21 mouse cellular contexts compared by ENCODE assay signal in genomic region chr19:44626261-44626660, GRCm38 (mm10).
DNase-seq lines count a peak whose midpoint lies in the region; ATAC-seq lines count a peak whose summit lies in the region.
"Had no signal": no experiment of that assay in that cellular context is flagged by ENCODE, and none has a peak within 500 bp of the region (broad histone marks: within the 10 kb centered on the region; RNA-seq: fewer than 3 reads in every experiment).

No protein-coding gene starts in this region.

- peaks cover 17% of the 10 kb centered on the region for H3K4me1 ChIP-seq in limb, embryonic 12.5 days (replicated peaks)
- peaks cover 18% of the 10 kb centered on the region for H3K4me1 ChIP-seq in limb, embryonic 10.5 days
- no peaks in the 10 kb centered on the region for H3K4me1 ChIP-seq in midbrain, embryonic 11.5 days (ENCODE audit: control insufficient read depth, insufficient read depth, low read length)
- H3K4me1 ChIP-seq in midbrain, embryonic 15.5 days: no peaks in the 10 kb centered on the region

- H3K4me3 ChIP-seq in limb, embryonic 12.5 days (replicated peaks): no peak overlapping the region
- H3K4me3 ChIP-seq in limb, embryonic 10.5 days: no peak overlapping the region
- no peak overlapping the region for H3K4me3 ChIP-seq in midbrain, embryonic 11.5 days (ENCODE audit: low read depth, low read length)
- H3K4me3 ChIP-seq in midbrain, embryonic 15.5 days: no peak overlapping the region

- no peaks in the 10 kb centered on the region for H3K9me3 ChIP-seq in limb, embryonic 12.5 days
- H3K9me3 ChIP-seq in limb, embryonic 10.5 days (replicated peaks): no peaks in the 10 kb centered on the region
- H3K9me3 ChIP-seq in midbrain, embryonic 11.5 days (ENCODE audit: control insufficient read depth, low read length): no peaks in the 10 kb centered on the region
- no peaks in the 10 kb centered on the region for H3K9me3 ChIP-seq in midbrain, embryonic 15.5 days
- H3K9me3 ChIP-seq: G1E had no signal

- H3K4me2 ChIP-seq in limb, embryonic 12.5 days: no peak overlapping the region
- no peak overlapping the region for H3K4me2 ChIP-seq in midbrain, embryonic 11.5 days
- no peak overlapping the region for H3K4me2 ChIP-seq in midbrain, embryonic 15.5 days

- no peak overlapping the region for H3K27ac ChIP-seq in limb, embryonic 12.5 days
- no peak overlapping the region for H3K27ac ChIP-seq in limb, embryonic 10.5 days
- no peak overlapping the region for H3K27ac ChIP-seq in midbrain, embryonic 11.5 days (ENCODE audit: low read depth, low read length)
- H3K27ac ChIP-seq in midbrain, embryonic 15.5 days: no peak overlapping the region

- ATAC-seq in limb, embryonic 12.5 days (ENCODE audit: insufficient number of reproducible peaks, insufficient read depth, low FRiP score, low TSS enrichment, low read depth): no peak
- no peak for ATAC-seq in midbrain, embryonic 11.5 days (ENCODE audit: low FRiP score)
- ATAC-seq in midbrain, embryonic 15.5 days (replicated peaks): no peak
- ATAC-seq: activated CD4-positive, CD25-positive, alpha-beta regulatory T cell, adult 4 months; CD4-positive, CD25-positive, alpha-beta regulatory T cell, adult 4 months; Patski had no signal

- 0 out of 2 replicates have a peak overlapping the region, but pooled peaks have one; percentile 18 for H3K9ac ChIP-seq in limb, embryonic 12.5 days (replicated peaks)
- no peak overlapping the region for H3K9ac ChIP-seq in midbrain, embryonic 11.5 days (ENCODE audit: low read length)
- no peak overlapping the region for H3K9ac ChIP-seq in midbrain, embryonic 15.5 days

- 39% methylated on average over 5 of the region's 5 CpGs for WGBS in limb, embryonic 12.5 days
- WGBS in limb, embryonic 10.5 days: 51% methylated on average over 5 of the region's 5 CpGs
- 81% methylated on average over 5 of the region's 5 CpGs for WGBS in midbrain, embryonic 11.5 days
- WGBS in midbrain, embryonic 15.5 days: 81% methylated on average over 5 of the region's 5 CpGs

- H3K36me3 ChIP-seq in limb, embryonic 12.5 days: no peaks in the 10 kb centered on the region
- no peaks in the 10 kb centered on the region for H3K36me3 ChIP-seq in limb, embryonic 10.5 days
- H3K36me3 ChIP-seq in midbrain, embryonic 11.5 days (ENCODE audit: control insufficient read depth, insufficient read depth, low read length): no peaks in the 10 kb centered on the region
- H3K36me3 ChIP-seq in midbrain, embryonic 15.5 days (replicated peaks): no peaks in the 10 kb centered on the region
- H3K36me3 ChIP-seq: G1E had no signal

- peak; percentile 54 for DNase-seq in heart, adult 11 months
- no peak for DNase-seq in heart, adult 18-20 months
- no peak for DNase-seq in limb, embryonic 10.5 days (ENCODE audit: low spot score)
- DNase-seq in midbrain, embryonic 11.5 days (ENCODE audit: low spot score, missing footprints): peak; percentile 75
- DNase-seq in forelimb bud, embryonic 11.5 days (ENCODE audit: low read depth, low spot score): peak; percentile 53
- DNase-seq in gastrocnemius, adult 8-10 months (ENCODE audit: low spot score in 2 of 2): no peak
- DNase-seq: adrenal gland, adult 2 months; adrenal gland, adult 8-10 months; adrenal gland, postnatal 10 days; adrenal gland, postnatal 14 days; adrenal gland, postnatal 25 days; adrenal gland, postnatal 36 days; B cell, adult 2 months; cerebellum, adult 11 months; cerebellum, adult 11-12 months had no signal

- peaks cover 23% of the 10 kb centered on the region for H3K27me3 ChIP-seq in limb, embryonic 12.5 days
- H3K27me3 ChIP-seq in limb, embryonic 10.5 days (ENCODE audit: low read depth, poor library complexity, severe bottlenecking): 0 out of 2 replicates have a peak, but pooled peaks cover 9% of the 10 kb centered on the region
- no peaks in the 10 kb centered on the region for H3K27me3 ChIP-seq in midbrain, embryonic 11.5 days (ENCODE audit: control insufficient read depth, insufficient read depth, low read length)
- no peaks in the 10 kb centered on the region for H3K27me3 ChIP-seq in midbrain, embryonic 15.5 days (replicated peaks)

Comparison
In these comparisons a context has a peak if more than half of its experiments do, and no peak if none do; other contexts are left out.
1. DNase-seq: peak in heart, adult 11 months (single experiment), midbrain, embryonic 11.5 days (single experiment) and forelimb bud, embryonic 11.5 days (single experiment); none in heart, adult 18-20 months (0 of 2), limb, embryonic 10.5 days (single experiment) and gastrocnemius, adult 8-10 months (0 of 2).